Mouse (Mus musculus): ENCODE data around the gene Alk. TPM values are rescaled to one million over a fixed set of nuclear protein-coding genes. Genes with fewer than 3 reads are reported as not detected.

The Alk gene
- polyA plus RNA-seq, 1 experiment = not detected

GRCm38 (mm10) chr17:72571379-72571778 lies 33.0 kb downstream of the Alk start:
- 81% methylated on average over 2 of the region's 2 CpGs for WGBS

DNA sequence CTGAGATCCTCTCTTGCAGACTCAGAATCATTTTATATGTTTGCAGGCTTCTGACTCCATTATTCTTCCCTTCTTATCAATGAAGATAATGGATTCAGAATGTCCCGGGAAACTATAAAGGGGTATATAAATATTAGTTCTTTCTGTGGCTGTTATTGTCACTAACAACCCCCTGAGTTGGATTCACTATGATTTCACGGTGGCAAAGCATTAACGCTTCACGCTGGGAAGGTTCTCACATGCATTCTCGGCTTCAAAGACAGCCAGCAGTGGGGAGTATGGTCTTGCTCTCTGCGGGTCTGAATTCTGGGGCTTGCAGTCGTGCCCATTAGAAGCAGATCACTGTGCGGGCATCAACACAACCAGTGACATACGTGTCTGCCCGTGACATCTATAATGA lies 34.9 kb downstream of the Alk start:
- no peak for DNase-seq (ENCODE audit: low read depth in 1 of 2, low spot score in 2 of 2)
- Histone ChIP-seq H3K36me3 (ENCODE audit: control insufficient read depth, insufficient read depth, low read length) (no peaks in the 10 kb centered on the region), H3K27me3 (ENCODE audit: control insufficient read depth, insufficient read depth, low read length) (no peaks in the 10 kb centered on the region), H3K4me3 (ENCODE audit: extremely low read depth, insufficient read depth, insufficient read length) (no peak overlapping the region), H3K4me1 (ENCODE audit: control insufficient read depth, insufficient read depth, insufficient read length) (no peaks in the 10 kb centered on the region), H3K27ac (ENCODE audit: insufficient read depth, low read length) (no peak overlapping the region)
- WGBS = 84% methylated on average over 10 of the region's 10 CpGs
- no peak for TF ChIP-seq CTCF (IDR thresholded peaks at IDR 0.05; ENCODE audit: extremely low read depth, insufficient read depth, insufficient read length, insufficient replicate concordance)
- TF ChIP-seq POLR2A (IDR thresholded peaks at IDR 0.05; ENCODE audit: low read depth, low read length) = no peak

More at GRCm38 (mm10) chr17:72571379-72571778, 33.0 kb downstream of the Alk start:
- H3K4me3 ChIP-seq (ENCODE audit: extremely low read depth, insufficient read depth, insufficient read length) = no peak overlapping the region
- H3K27me3 ChIP-seq (ENCODE audit: control insufficient read depth, insufficient read depth, low read length) = no peaks in the 10 kb centered on the region
- no peak for DNase-seq (ENCODE audit: low read depth in 1 of 2, low spot score in 2 of 2)
- H3K27ac ChIP-seq (ENCODE audit: insufficient read depth, low read length) = no peak overlapping the region
- no peak for TF ChIP-seq CTCF (IDR thresholded peaks at IDR 0.05; ENCODE audit: extremely low read depth, insufficient read depth, insufficient read length, insufficient replicate concordance)
- no peak for TF ChIP-seq POLR2A (IDR thresholded peaks at IDR 0.05; ENCODE audit: low read depth, low read length)
- no peaks in the 10 kb centered on the region for H3K36me3 ChIP-seq (ENCODE audit: control insufficient read depth, insufficient read depth, low read length)
- no peaks in the 10 kb centered on the region for H3K4me1 ChIP-seq (ENCODE audit: control insufficient read depth, insufficient read depth, insufficient read length)

DNA sequence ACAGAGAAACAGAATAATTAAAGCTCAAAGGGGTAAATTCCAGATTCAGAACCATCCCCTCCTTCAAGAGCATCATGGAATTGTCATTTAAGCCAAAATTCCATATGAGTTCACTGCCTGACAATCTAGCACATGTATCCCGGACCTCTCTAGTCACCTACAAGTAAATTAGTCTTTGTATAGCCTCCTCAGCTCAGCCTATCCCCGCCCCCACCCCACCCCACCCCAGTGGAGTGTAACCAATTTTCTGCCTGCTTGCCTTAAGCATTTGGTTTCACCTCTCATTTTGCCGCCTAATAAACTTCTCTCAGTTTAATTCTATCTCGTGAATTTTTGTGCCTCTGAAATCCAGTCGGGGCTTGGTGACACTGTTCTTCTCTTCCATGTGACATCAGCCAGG lies 41.0 kb downstream of the Alk start:
- no peaks in the 10 kb centered on the region for H3K27me3 ChIP-seq (ENCODE audit: control insufficient read depth, insufficient read depth, low read length)
- WGBS = 83% methylated on average over 5 of the region's 5 CpGs
- DNase-seq (ENCODE audit: low read depth in 1 of 2, low spot score in 2 of 2) = no peak
- H3K4me3 ChIP-seq (ENCODE audit: extremely low read depth, insufficient read depth, insufficient read length) = no peak overlapping the region
- TF ChIP-seq CTCF (IDR thresholded peaks at IDR 0.05; ENCODE audit: extremely low read depth, insufficient read depth, insufficient read length, insufficient replicate concordance) = no peak
- TF ChIP-seq POLR2A (IDR thresholded peaks at IDR 0.05; ENCODE audit: low read depth, low read length) = no peak
- H3K27ac ChIP-seq (ENCODE audit: insufficient read depth, low read length) = no peak overlapping the region
- H3K4me1 ChIP-seq (ENCODE audit: control insufficient read depth, insufficient read depth, insufficient read length) = no peaks in the 10 kb centered on the region
- H3K36me3 ChIP-seq (ENCODE audit: control insufficient read depth, insufficient read depth, low read length) = no peaks in the 10 kb centered on the region

GRCm38 (mm10) chr17:72561471-72561870 lies 43.0 kb downstream of the Alk start:
- 80% methylated on average over 3 of the region's 3 CpGs for WGBS
- no peak for TF ChIP-seq POLR2A (IDR thresholded peaks at IDR 0.05; ENCODE audit: low read depth, low read length)
- TF ChIP-seq CTCF (IDR thresholded peaks at IDR 0.05; ENCODE audit: extremely low read depth, insufficient read depth, insufficient read length, insufficient replicate concordance) = no peak

GRCm38 (mm10) chr17:72560771-72561170 lies 43.7 kb downstream of the Alk start:
- WGBS = 69% methylated on average over 1 of the region's 1 CpGs
- Histone ChIP-seq H3K4me1 (ENCODE audit: control insufficient read depth, insufficient read depth, insufficient read length) (no peaks in the 10 kb centered on the region), H3K27ac (ENCODE audit: insufficient read depth, low read length) (no peak overlapping the region), H3K4me3 (ENCODE audit: extremely low read depth, insufficient read depth, insufficient read length) (no peak overlapping the region), H3K27me3 (ENCODE audit: control insufficient read depth, insufficient read depth, low read length) (no peaks in the 10 kb centered on the region), H3K36me3 (ENCODE audit: control insufficient read depth, insufficient read depth, low read length) (no peaks in the 10 kb centered on the region)
- no peak for TF ChIP-seq CTCF (IDR thresholded peaks at IDR 0.05; ENCODE audit: extremely low read depth, insufficient read depth, insufficient read length, insufficient replicate concordance)
- TF ChIP-seq POLR2A (IDR thresholded peaks at IDR 0.05; ENCODE audit: low read depth, low read length) = no peak
- no peak for DNase-seq (ENCODE audit: low read depth in 1 of 2, low spot score in 2 of 2)

More at GRCm38 (mm10) chr17:72561471-72561870, 43.0 kb downstream of the Alk start:
- H3K4me3 ChIP-seq (ENCODE audit: extremely low read depth, insufficient read depth, insufficient read length) = no peak overlapping the region
- no peaks in the 10 kb centered on the region for H3K27me3 ChIP-seq (ENCODE audit: control insufficient read depth, insufficient read depth, low read length)
- no peaks in the 10 kb centered on the region for H3K4me1 ChIP-seq (ENCODE audit: control insufficient read depth, insufficient read depth, insufficient read length)
- DNase-seq (ENCODE audit: low read depth in 1 of 2, low spot score in 2 of 2) = no peak
- H3K36me3 ChIP-seq (ENCODE audit: control insufficient read depth, insufficient read depth, low read length) = no peaks in the 10 kb centered on the region
- no peak overlapping the region for H3K27ac ChIP-seq (ENCODE audit: insufficient read depth, low read length)

- no peaks in the 10 kb centered on the region for H3K4me1 ChIP-seq (ENCODE audit: control insufficient read depth, insufficient read depth, insufficient read length)
- WGBS = 84% methylated on average over 6 of the region's 6 CpGs
- no peak for DNase-seq (ENCODE audit: low read depth in 1 of 2, low spot score in 2 of 2)
- no peak overlapping the region for H3K27ac ChIP-seq (ENCODE audit: insufficient read depth, low read length)
- no peaks in the 10 kb centered on the region for H3K36me3 ChIP-seq (ENCODE audit: control insufficient read depth, insufficient read depth, low read length)
- TF ChIP-seq POLR2A (IDR thresholded peaks at IDR 0.05; ENCODE audit: low read depth, low read length) (no peak), CTCF (IDR thresholded peaks at IDR 0.05; ENCODE audit: extremely low read depth, insufficient read depth, insufficient read length, insufficient replicate concordance) (no peak)
- H3K27me3 ChIP-seq (ENCODE audit: control insufficient read depth, insufficient read depth, low read length) = no peaks in the 10 kb centered on the region
- no peak overlapping the region for H3K4me3 ChIP-seq (ENCODE audit: extremely low read depth, insufficient read depth, insufficient read length)
These were observed 47.2 kb downstream of the Alk start for GRCm38 (mm10) chr17:72557029-72557735.

GRCm38 (mm10) chr17:72546274-72546673 lies 58.2 kb downstream of the Alk start:
- Histone ChIP-seq H3K4me1 (ENCODE audit: control insufficient read depth, insufficient read depth, insufficient read length) (no peaks in the 10 kb centered on the region), H3K27ac (ENCODE audit: insufficient read depth, low read length) (no peak overlapping the region), H3K27me3 (ENCODE audit: control insufficient read depth, insufficient read depth, low read length) (no peaks in the 10 kb centered on the region), H3K4me3 (ENCODE audit: extremely low read depth, insufficient read depth, insufficient read length) (no peak overlapping the region), H3K36me3 (ENCODE audit: control insufficient read depth, insufficient read depth, low read length) (no peaks in the 10 kb centered on the region)
- TF ChIP-seq POLR2A (IDR thresholded peaks at IDR 0.05; ENCODE audit: low read depth, low read length) = no peak
- no peak for TF ChIP-seq CTCF (IDR thresholded peaks at IDR 0.05; ENCODE audit: extremely low read depth, insufficient read depth, insufficient read length, insufficient replicate concordance)
- DNase-seq (ENCODE audit: low read depth in 1 of 2, low spot score in 2 of 2) = no peak
- 84% methylated on average over 4 of the region's 4 CpGs for WGBS
